Mouse (Mus musculus): Measurements from ENCODE around the gene 0610030E20Rik.

- TF ChIP-seq GATA1 (IDR thresholded peaks at IDR 0.05; ENCODE audit: low read length) (no peak; the same call in 1 of the 2 replicates), TAL1 (IDR thresholded peaks at IDR 0.05; ENCODE audit: low read length) (no peak)
Observed at GRCm38 (mm10) chr6:72361121-72361551, 14.0 kb downstream of the 0610030E20Rik start.
